Mouse (Mus musculus) midbrain, embryonic 14.5 days (tissue): Measurements from ENCODE around the gene Sik3. TPM values are rescaled to one million over a fixed set of nuclear protein-coding genes. Genes with fewer than 3 reads are reported as not detected.

Experiments
- ATAC-seq: fragments of 200-750 bp; cut with Nextera tagmentation; 2 replicates; pipeline ENCODE4 v1.8.0; 2017; ENCODE audit warnings: moderate number of reproducible peaks, moderate library complexity; ENCODE audit not compliant: low FRiP score, low TSS enrichment
- DNase-seq: peaks from one replicate; pipeline ENCODE4 v3.0.0-alpha.2; 2015
- H3K27ac ChIP-seq: fragments of 300-500 bp; sonication (generic); replicated peaks from 2 replicates; pipeline ENCODE4 v1.5.1; 2014; ENCODE audit warnings: mild to moderate bottlenecking, low read depth, low read length, moderate library complexity
- H3K27me3 ChIP-seq: fragments of 300-500 bp; sonication (generic); 2 replicates; pipeline ENCODE4 v1.6.1; 2014; ENCODE audit warnings: low read length, control low read depth, mixed read lengths; ENCODE audit not compliant: control insufficient read depth, insufficient read depth
- H3K36me3 ChIP-seq: fragments of 300-500 bp; sonication (generic); 2 replicates; pipeline ENCODE4 v1.6.1; 2014; ENCODE audit warnings: low read length, control low read depth; ENCODE audit not compliant: control insufficient read depth, insufficient read depth
- H3K4me1 ChIP-seq: fragments of 300-500 bp; sonication (generic); 2 replicates; pipeline ENCODE4 v1.6.1; 2014; ENCODE audit warnings: mild to moderate bottlenecking, antibody characterized with exemption, low read length, control low read depth; ENCODE audit not compliant: control insufficient read depth, insufficient read depth
- H3K4me2 ChIP-seq: fragments of 300-500 bp; sonication (generic); 2 replicates; pipeline ENCODE4 v1.6.1; 2014; ENCODE audit warnings: mild to moderate bottlenecking, low read length, moderate library complexity
- H3K4me3 ChIP-seq: fragments of 300-500 bp; sonication (generic); replicated peaks from 2 replicates; pipeline ENCODE4 v1.5.1; 2014; ENCODE audit warnings: low read depth, low read length
- H3K9ac ChIP-seq: fragments of 300-500 bp; sonication (generic); replicated peaks from 2 replicates; pipeline ENCODE4 v1.6.1; 2014; ENCODE audit warnings: mild to moderate bottlenecking, low read length, moderate library complexity
- H3K9me3 ChIP-seq: fragments of 300-500 bp; sonication (generic); 2 replicates; pipeline ENCODE4 v1.6.1; 2016; ENCODE audit warnings: low read length, control low read depth, mixed read lengths; ENCODE audit not compliant: control insufficient read depth
- WGBS: fragments of 180-500 bp; shearing (Covaris S2); extraction: QIAGEN DNeasy Blood & Tissue Kit; methylation state at CpG from one replicate; pipeline ENCODE4 v1.1.7; 2014; 5-methylcytosine and 5-hydroxymethylcytosine counted together
- polyA plus RNA-seq: library from polyadenylated mRNA; unstranded; fragments of >200 nt; fragmentation: Nextera tagmentation; extraction: Ambion mirVana; gene quantifications from 2 replicates; pipeline ENCODE4 v1.2.1, GENCODE M21; 2014

Gene Sik3
- polyA plus RNA-seq, 1 experiment from 2014 or later = 10.3 TPM

- Histone ChIP-seq H3K4me3 (no peak overlapping the region), H3K27me3 (no peaks in the 10 kb centered on the region), H3K4me1 (no peaks in the 10 kb centered on the region), H3K9me3 (no peaks in the 10 kb centered on the region), H3K4me2 (no peak overlapping the region), H3K27ac (no peak overlapping the region), H3K36me3 (no peaks in the 10 kb centered on the region), H3K9ac (no peak overlapping the region)
- DNase-seq (no peak), ATAC-seq (no peak)
- 60% methylated on average over 5 of the region's 5 CpGs for WGBS
Measured at GRCm38 (mm10) chr9:46112246-46112645, 99.6 kb downstream of the Sik3 start.

GRCm38 (mm10) chr9:46118844-46119385, 106.3 kb downstream of the Sik3 start:
- ATAC-seq (no peak), DNase-seq (no peak)
- H3K4me2 ChIP-seq = no peak overlapping the region
- H3K27me3 ChIP-seq = no peaks in the 10 kb centered on the region
- no peaks in the 10 kb centered on the region for H3K36me3 ChIP-seq
- H3K4me3 ChIP-seq = no peak overlapping the region
- WGBS = 91% methylated on average over 8 of the region's 8 CpGs
- peaks cover 11% of the 10 kb centered on the region for H3K4me1 ChIP-seq
- no peak overlapping the region for H3K9ac ChIP-seq
- no peak overlapping the region for H3K27ac ChIP-seq
- no peaks in the 10 kb centered on the region for H3K9me3 ChIP-seq

GRCm38 (mm10) chr9:46119943-46120441, 107.4 kb downstream of the Sik3 start:
- peak overlapping the region; percentile 72 for H3K27ac ChIP-seq
- DNase-seq (peak; percentile 86), ATAC-seq (peak; percentile 83; the same call in 1 of the 2 replicates)
- peaks cover 11% of the 10 kb centered on the region for H3K4me1 ChIP-seq
- no peak overlapping the region for H3K4me3 ChIP-seq
- no peaks in the 10 kb centered on the region for H3K27me3 ChIP-seq
- H3K36me3 ChIP-seq = no peaks in the 10 kb centered on the region
- 0 out of 2 replicates have a peak overlapping the region, but pooled peaks have one; percentile 13 for H3K4me2 ChIP-seq
- WGBS = 3% methylated on average over 6 of the region's 6 CpGs
- no peaks in the 10 kb centered on the region for H3K9me3 ChIP-seq
- 0 out of 2 replicates have a peak overlapping the region, but pooled peaks have one; percentile 9 for H3K9ac ChIP-seq

GRCm38 (mm10) chr9:46120468-46121253, 108.0 kb downstream of the Sik3 start:
- Histone ChIP-seq H3K36me3 (no peaks in the 10 kb centered on the region), H3K9ac (no peak overlapping the region), H3K27ac (peak overlapping the region; percentile 72), H3K4me2 (no peak overlapping the region), H3K9me3 (no peaks in the 10 kb centered on the region), H3K4me3 (no peak overlapping the region), H3K4me1 (peaks cover 11% of the 10 kb centered on the region), H3K27me3 (no peaks in the 10 kb centered on the region)
- 79% methylated on average over 6 of the region's 6 CpGs for WGBS
- ATAC-seq (peak; percentile 24; the same call in 1 of the 2 replicates), DNase-seq (no peak)

GRCm38 (mm10) chr9:46121486-46121885, 108.9 kb downstream of the Sik3 start:
- Histone ChIP-seq H3K9ac (no peak overlapping the region), H3K4me3 (no peak overlapping the region), H3K4me1 (peaks cover 11% of the 10 kb centered on the region), H3K27ac (no peak overlapping the region), H3K27me3 (no peaks in the 10 kb centered on the region), H3K36me3 (no peaks in the 10 kb centered on the region), H3K4me2 (no peak overlapping the region), H3K9me3 (no peaks in the 10 kb centered on the region)
- WGBS = 88% methylated on average over 4 of the region's 4 CpGs
- ATAC-seq (no peak), DNase-seq (no peak)

- Histone ChIP-seq H3K9ac (no peak overlapping the region), H3K4me1 (peaks cover 22% of the 10 kb centered on the region), H3K36me3 (no peaks in the 10 kb centered on the region), H3K9me3 (no peaks in the 10 kb centered on the region), H3K4me2 (no peak overlapping the region), H3K27me3 (no peaks in the 10 kb centered on the region), H3K4me3 (no peak overlapping the region), H3K27ac (no peak overlapping the region)
- no peak for ATAC-seq
- DNase-seq = no peak
- 95% methylated on average over 9 of the region's 9 CpGs for WGBS
Measured at GRCm38 (mm10) chr9:46122731-46123130, 110.1 kb downstream of the Sik3 start.

- DNase-seq (no peak), ATAC-seq (no peak)
- 85% methylated on average over 2 of the region's 2 CpGs for WGBS
- Histone ChIP-seq H3K4me3 (no peak overlapping the region), H3K36me3 (no peaks in the 10 kb centered on the region), H3K9ac (no peak overlapping the region), H3K27ac (no peak overlapping the region), H3K4me2 (no peak overlapping the region), H3K9me3 (no peaks in the 10 kb centered on the region), H3K4me1 (peaks cover 12% of the 10 kb centered on the region; the same call in 1 of the 2 replicates), H3K27me3 (no peaks in the 10 kb centered on the region)
Measured at GRCm38 (mm10) chr9:46126295-46126694, 113.7 kb downstream of the Sik3 start.

GRCm38 (mm10) chr9:46127326-46127725, 114.7 kb downstream of the Sik3 start:
- Histone ChIP-seq H3K9me3 (no peaks in the 10 kb centered on the region), H3K9ac (no peak overlapping the region), H3K4me3 (no peak overlapping the region), H3K36me3 (no peaks in the 10 kb centered on the region), H3K4me1 (peaks cover 12% of the 10 kb centered on the region; the same call in 1 of the 2 replicates), H3K27me3 (no peaks in the 10 kb centered on the region), H3K27ac (no peak overlapping the region), H3K4me2 (no peak overlapping the region)
- no peak for ATAC-seq
- 27% methylated on average over 5 of the region's 5 CpGs for WGBS
- peak; percentile 29 for DNase-seq
